Mouse (Mus musculus): ENCODE measurements around the gene Gpr84. TPM values are rescaled to one million over a fixed set of nuclear protein-coding genes. Genes with fewer than 3 reads are reported as not detected.
A peak's percentile ranks its signal among the peaks of the same experiment; 100 is the strongest.

The Gpr84 gene
- polyA plus RNA-seq, 1 experiment from 2014 or later: 0.62 TPM

DNA sequence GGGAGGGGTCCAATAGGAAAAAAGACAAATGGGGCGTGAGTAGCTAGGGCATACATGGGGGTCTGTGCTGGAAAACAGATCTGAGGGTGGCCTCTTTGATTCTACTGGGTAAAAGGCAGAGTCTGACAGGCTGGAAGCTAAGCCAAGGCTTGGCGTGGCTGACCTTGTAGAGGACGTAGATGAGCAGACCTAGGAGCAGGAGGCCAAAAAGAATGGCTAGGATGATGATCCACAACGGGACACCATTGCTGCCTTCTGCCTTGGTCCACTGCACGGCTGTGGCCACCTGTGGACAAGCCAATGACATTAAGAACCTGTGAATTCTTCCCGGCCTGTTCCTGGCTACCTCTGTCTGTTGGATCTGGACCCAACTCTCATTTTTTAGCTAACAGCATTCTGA lies 35.4 kb upstream of the Gpr84 start:
- Histone ChIP-seq H3K27me3 (peaks cover 10% of the 10 kb centered on the region), H3K36me3 (peaks cover 68% of the 10 kb centered on the region), H3K27ac (no peak overlapping the region), H3K4me3 (no peak overlapping the region), H3K4me1 (peaks cover 12% of the 10 kb centered on the region), H3K4me2 (no peak overlapping the region), H3K9ac (no peak overlapping the region), H3K9me3 (no peaks in the 10 kb centered on the region)
- ATAC-seq (ENCODE audit: insufficient number of reproducible peaks, insufficient read depth, low FRiP score, low TSS enrichment, low read depth): no peak
- WGBS: 85% methylated on average over 6 of the region's 6 CpGs

DNA sequence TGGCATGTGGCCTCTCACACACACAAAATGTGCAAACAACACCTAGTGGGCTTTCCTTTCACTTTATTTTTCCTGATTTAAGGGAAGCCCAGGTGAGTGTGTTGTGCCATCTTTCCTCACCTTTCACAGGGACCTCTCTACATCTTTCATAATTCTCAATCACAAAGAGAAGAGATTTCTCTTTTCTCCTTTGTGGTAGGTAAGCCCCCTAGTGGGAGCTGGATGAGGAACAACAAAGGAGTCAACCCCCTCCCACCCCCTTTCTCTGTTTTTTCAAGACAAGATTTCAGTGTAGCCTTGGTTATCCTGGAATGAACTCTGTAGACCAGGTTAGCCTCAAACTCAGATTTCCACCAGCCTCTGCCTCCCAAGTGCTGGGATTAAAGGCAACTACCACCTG lies 33.1 kb upstream of the Gpr84 start:
- peaks cover 46% of the 10 kb centered on the region for H3K36me3 ChIP-seq
- H3K9me3 ChIP-seq: no peaks in the 10 kb centered on the region
- peaks cover 32% of the 10 kb centered on the region for H3K27me3 ChIP-seq
- no peak overlapping the region for H3K4me2 ChIP-seq
- ATAC-seq (ENCODE audit: insufficient number of reproducible peaks, insufficient read depth, low FRiP score, low TSS enrichment, low read depth): no peak
- H3K4me3 ChIP-seq: no peak overlapping the region
- no peak overlapping the region for H3K9ac ChIP-seq
- H3K27ac ChIP-seq: no peak overlapping the region
- peaks cover 32% of the 10 kb centered on the region for H3K4me1 ChIP-seq

DNA sequence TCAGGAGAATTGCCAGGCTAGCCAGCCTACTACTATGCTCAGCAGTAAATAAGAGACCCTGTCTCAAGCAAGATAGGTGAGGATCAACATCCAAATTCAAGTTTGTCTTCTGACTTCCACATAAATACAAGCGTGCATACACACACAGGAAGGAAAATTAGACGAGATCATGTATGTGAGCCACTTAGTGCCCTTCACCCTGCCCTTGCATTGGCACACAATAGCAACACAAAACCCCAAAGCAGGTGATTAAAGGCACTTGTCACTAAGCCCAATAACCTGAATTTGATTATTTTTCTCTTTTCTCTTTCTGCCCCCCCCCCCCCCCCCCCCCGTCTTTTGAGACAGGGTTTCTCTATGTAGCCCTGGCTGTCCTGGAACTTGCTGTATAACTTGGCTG lies 32.6 kb upstream of the Gpr84 start:
- H3K4me2 ChIP-seq: no peak overlapping the region
- no peaks in the 10 kb centered on the region for H3K9me3 ChIP-seq
- peaks cover 41% of the 10 kb centered on the region for H3K36me3 ChIP-seq
- no peak overlapping the region for H3K4me3 ChIP-seq
- no peak overlapping the region for H3K9ac ChIP-seq
- peaks cover 36% of the 10 kb centered on the region for H3K4me1 ChIP-seq
- H3K27me3 ChIP-seq: peaks cover 35% of the 10 kb centered on the region
- WGBS: 77% methylated on average over 3 of the region's 3 CpGs
- no peak for ATAC-seq (ENCODE audit: insufficient number of reproducible peaks, insufficient read depth, low FRiP score, low TSS enrichment, low read depth)
- no peak overlapping the region for H3K27ac ChIP-seq

DNA sequence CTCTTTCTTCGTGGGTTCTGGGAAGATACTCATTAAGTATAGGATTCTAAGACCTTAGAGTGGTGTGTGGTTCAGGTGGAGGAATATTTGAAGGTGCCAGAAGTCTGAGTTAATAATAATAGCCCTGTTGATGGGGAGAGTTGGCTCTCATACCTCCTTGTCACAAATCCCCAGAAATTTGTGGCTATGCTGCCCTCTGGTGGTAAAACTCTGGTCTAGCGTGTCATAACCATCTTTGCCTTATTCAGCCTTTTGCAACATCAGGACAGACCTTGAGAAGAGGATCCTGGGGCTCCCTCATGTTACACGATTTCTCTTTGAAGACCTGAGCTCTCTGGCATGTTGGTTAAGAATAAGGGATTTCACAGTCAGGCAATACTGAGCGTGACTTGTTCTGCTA lies 32.0 kb upstream of the Gpr84 start:
- ATAC-seq (ENCODE audit: insufficient number of reproducible peaks, insufficient read depth, low FRiP score, low TSS enrichment, low read depth): no peak
- Histone ChIP-seq H3K4me3 (no peak overlapping the region), H3K4me2 (no peak overlapping the region), H3K9ac (no peak overlapping the region), H3K9me3 (no peaks in the 10 kb centered on the region), H3K27ac (no peak overlapping the region), H3K36me3 (peaks cover 35% of the 10 kb centered on the region), H3K27me3 (peaks cover 35% of the 10 kb centered on the region), H3K4me1 (peaks cover 42% of the 10 kb centered on the region)
- 15% methylated on average over 4 of the region's 4 CpGs for WGBS

- H3K27ac ChIP-seq: no peak overlapping the region
- H3K4me1 ChIP-seq: peaks cover 45% of the 10 kb centered on the region
- no peak overlapping the region for H3K4me2 ChIP-seq
- H3K9ac ChIP-seq: 0 out of 2 replicates have a peak overlapping the region, but pooled peaks have one; percentile 32
- no peak overlapping the region for H3K4me3 ChIP-seq
- no peaks in the 10 kb centered on the region for H3K9me3 ChIP-seq
- 19% methylated on average over 8 of the region's 8 CpGs for WGBS
- ATAC-seq (ENCODE audit: insufficient number of reproducible peaks, insufficient read depth, low FRiP score, low TSS enrichment, low read depth): no peak
- peaks cover 30% of the 10 kb centered on the region for H3K36me3 ChIP-seq
- H3K27me3 ChIP-seq: peaks cover 35% of the 10 kb centered on the region
These were observed 31.1 kb upstream of the Gpr84 start for GRCm38 (mm10) chr15:103341547-103341946.

- Histone ChIP-seq H3K4me3 (no peak overlapping the region), H3K4me2 (peak overlapping the region; percentile 80)
These were observed 30.4 kb upstream of the Gpr84 start for GRCm38 (mm10) chr15:103340786-103341185.

GRCm38 (mm10) chr15:103339961-103340337 lies 29.5 kb upstream of the Gpr84 start, which contains the start of gene Zfp385a:
Gene Zfp385a (minus strand): TSS chr15:103340093.
- no peak for ATAC-seq (ENCODE audit: insufficient number of reproducible peaks, insufficient read depth, low FRiP score, low TSS enrichment, low read depth)
- Histone ChIP-seq H3K9ac (peak within 1 kb of the TSS; percentile 65), H3K4me1 (peaks cover 55% of the 10 kb centered on the region), H3K4me3 (peak within 1 kb of the TSS; percentile 64), H3K36me3 (peaks cover 14% of the 10 kb centered on the region), H3K4me2 (peak within 1 kb of the TSS; percentile 80), H3K27ac (peak within 1 kb of the TSS; percentile 22; the same call in 1 of the 2 replicates), H3K27me3 (peaks cover 35% of the 10 kb centered on the region), H3K9me3 (no peaks in the 10 kb centered on the region)
- WGBS: under 1% methylated on average over 24 of the region's 26 CpGs

More at GRCm38 (mm10) chr15:103340786-103341185, 30.4 kb upstream of the Gpr84 start:
- H3K4me1 ChIP-seq: peaks cover 47% of the 10 kb centered on the region
- H3K9ac ChIP-seq: no peak overlapping the region
- no peaks in the 10 kb centered on the region for H3K9me3 ChIP-seq
- peaks cover 35% of the 10 kb centered on the region for H3K27me3 ChIP-seq
- H3K27ac ChIP-seq: peak overlapping the region; percentile 3; the same call in 1 of the 2 replicates
- no peak for ATAC-seq (ENCODE audit: insufficient number of reproducible peaks, insufficient read depth, low FRiP score, low TSS enrichment, low read depth)
- 21% methylated on average over 4 of the region's 4 CpGs for WGBS
- H3K36me3 ChIP-seq: peaks cover 23% of the 10 kb centered on the region

- peak; percentile 33; the same call in 1 of the 2 replicates for ATAC-seq (ENCODE audit: insufficient number of reproducible peaks, insufficient read depth, low FRiP score, low TSS enrichment, low read depth)
- peaks cover 35% of the 10 kb centered on the region for H3K27me3 ChIP-seq
- H3K9me3 ChIP-seq: no peaks in the 10 kb centered on the region
- peak overlapping the region; percentile 64 for H3K4me3 ChIP-seq
- H3K36me3 ChIP-seq: peaks cover 8% of the 10 kb centered on the region
- H3K4me2 ChIP-seq: peak overlapping the region; percentile 80
- WGBS: 2% methylated on average over 28 of the region's 31 CpGs
- H3K27ac ChIP-seq: peak overlapping the region; percentile 22; the same call in 1 of the 2 replicates
- H3K4me1 ChIP-seq: peaks cover 60% of the 10 kb centered on the region
- H3K9ac ChIP-seq: peak overlapping the region; percentile 65
These were observed 29.0 kb upstream of the Gpr84 start for GRCm38 (mm10) chr15:103339166-103339960.

- H3K4me1 ChIP-seq: peaks cover 65% of the 10 kb centered on the region
- WGBS: 38% methylated on average over 4 of the region's 4 CpGs
- H3K9ac ChIP-seq: peak overlapping the region; percentile 65
- H3K4me3 ChIP-seq: peak overlapping the region; percentile 64
- H3K27me3 ChIP-seq: peaks cover 35% of the 10 kb centered on the region
- H3K9me3 ChIP-seq: no peaks in the 10 kb centered on the region
- ATAC-seq (ENCODE audit: insufficient number of reproducible peaks, insufficient read depth, low FRiP score, low TSS enrichment, low read depth): no peak
- no peak overlapping the region for H3K27ac ChIP-seq
- peaks cover 3% of the 10 kb centered on the region; the same call in 1 of the 2 replicates for H3K36me3 ChIP-seq
- peak overlapping the region; percentile 80 for H3K4me2 ChIP-seq
These were observed 28.4 kb upstream of the Gpr84 start for GRCm38 (mm10) chr15:103338829-103339165.

DNA sequence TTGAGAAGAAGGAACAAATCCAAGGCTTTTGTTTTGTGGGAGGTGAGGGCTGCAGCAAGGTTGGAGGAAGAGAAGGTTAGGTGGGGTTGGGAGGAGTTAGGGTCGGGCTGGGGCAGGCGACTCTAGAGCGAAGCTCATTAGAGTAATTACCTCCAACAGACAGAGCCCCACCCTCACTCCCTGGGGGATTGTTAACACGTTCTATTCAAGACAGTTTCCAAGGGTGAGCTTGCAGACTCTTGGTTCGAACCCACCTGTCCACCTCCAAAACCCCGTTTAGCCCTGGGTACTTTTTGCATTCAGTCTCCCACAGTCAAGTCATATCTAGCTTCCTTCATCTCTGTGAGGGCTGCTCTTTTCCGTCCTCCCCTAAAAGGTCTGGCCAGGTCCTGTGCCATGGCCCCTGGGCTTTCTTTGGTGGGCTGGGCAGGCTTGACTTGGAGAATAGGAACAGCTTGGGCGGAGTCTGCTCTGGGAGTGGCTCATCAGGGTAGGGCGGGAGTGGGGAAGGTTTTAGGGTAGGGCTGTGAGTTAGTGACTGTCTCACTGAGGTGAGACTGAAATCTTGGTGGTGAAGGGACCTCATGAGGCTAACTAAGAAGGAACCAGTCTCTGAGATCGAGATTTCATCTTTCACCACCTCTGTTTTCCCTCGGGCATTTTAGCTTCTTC lies 26.7 kb upstream of the Gpr84 start:
- H3K27ac ChIP-seq: 0 out of 2 replicates have a peak overlapping the region, but pooled peaks have one; percentile 7
- H3K27me3 ChIP-seq: peaks cover 35% of the 10 kb centered on the region
- no peak overlapping the region for H3K9ac ChIP-seq
- no peak overlapping the region for H3K4me3 ChIP-seq
- 12% methylated on average over 11 of the region's 11 CpGs for WGBS
- H3K4me2 ChIP-seq: peak overlapping the region; percentile 16; the same call in 1 of the 2 replicates
- H3K36me3 ChIP-seq: no peaks in the 10 kb centered on the region
- ATAC-seq (ENCODE audit: insufficient number of reproducible peaks, insufficient read depth, low FRiP score, low TSS enrichment, low read depth): no peak
- H3K4me1 ChIP-seq: peaks cover 78% of the 10 kb centered on the region
- H3K9me3 ChIP-seq: no peaks in the 10 kb centered on the region

GRCm38 (mm10) chr15:103335488-103336235 lies 25.2 kb upstream of the Gpr84 start:
- Histone ChIP-seq H3K9me3 (no peaks in the 10 kb centered on the region), H3K9ac (0 out of 2 replicates have a peak overlapping the region, but pooled peaks have one; percentile 37), H3K36me3 (no peaks in the 10 kb centered on the region), H3K27me3 (peaks cover 24% of the 10 kb centered on the region), H3K4me3 (no peak overlapping the region), H3K4me1 (peaks cover 66% of the 10 kb centered on the region), H3K27ac (no peak overlapping the region), H3K4me2 (no peak overlapping the region)
- ATAC-seq (ENCODE audit: insufficient number of reproducible peaks, insufficient read depth, low FRiP score, low TSS enrichment, low read depth): no peak
- 10% methylated on average over 7 of the region's 7 CpGs for WGBS

Data from embryonic facial prominence, embryonic 13.5 days (tissue).